Mouse (Mus musculus) spleen, postnatal 36 days (tissue): Measurements from ENCODE around the gene Hoxb5.

Experiments
- DNase-seq, 2 experiments: peaks; one replicate each; pipeline ENCODE4 v3.0.0; 2022; ENCODE audit warnings: low spot score in 2 of 2, mixed read lengths in 1 of 2

Hoxb5 gene

DNA sequence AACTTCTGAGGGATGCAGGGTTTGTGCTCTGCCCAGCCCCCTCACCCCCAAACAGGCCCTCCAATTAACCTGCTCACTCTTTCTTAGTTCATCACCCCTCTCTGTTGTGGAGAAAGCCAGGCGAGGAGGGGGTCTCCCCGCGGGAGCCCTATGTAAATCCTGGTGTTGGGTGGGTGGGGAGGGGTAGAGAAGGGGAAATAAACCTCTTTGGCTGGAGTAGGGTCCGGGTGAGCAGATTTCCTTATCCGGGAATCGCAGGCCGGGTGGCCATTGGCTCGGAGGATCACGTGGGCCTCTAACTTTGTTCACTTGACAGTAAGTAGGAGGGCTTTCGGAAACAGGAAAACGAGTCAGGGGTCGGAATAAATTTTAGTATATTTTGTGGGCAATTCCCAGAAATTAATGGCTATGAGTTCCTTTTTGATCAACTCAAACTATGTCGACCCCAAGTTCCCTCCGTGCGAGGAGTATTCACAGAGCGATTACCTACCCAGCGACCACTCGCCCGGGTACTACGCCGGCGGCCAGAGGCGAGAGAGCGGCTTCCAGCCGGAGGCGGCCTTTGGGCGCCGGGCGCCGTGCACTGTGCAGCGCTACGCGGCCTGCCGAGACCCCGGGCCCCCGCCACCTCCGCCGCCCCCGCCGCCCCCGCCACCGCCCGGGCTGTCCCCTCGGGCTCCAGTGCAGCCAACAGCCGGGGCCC lies 15.4 kb downstream of the Hoxb5 start:
- peak; percentile 73 to 76 for DNase-seq

DNA sequence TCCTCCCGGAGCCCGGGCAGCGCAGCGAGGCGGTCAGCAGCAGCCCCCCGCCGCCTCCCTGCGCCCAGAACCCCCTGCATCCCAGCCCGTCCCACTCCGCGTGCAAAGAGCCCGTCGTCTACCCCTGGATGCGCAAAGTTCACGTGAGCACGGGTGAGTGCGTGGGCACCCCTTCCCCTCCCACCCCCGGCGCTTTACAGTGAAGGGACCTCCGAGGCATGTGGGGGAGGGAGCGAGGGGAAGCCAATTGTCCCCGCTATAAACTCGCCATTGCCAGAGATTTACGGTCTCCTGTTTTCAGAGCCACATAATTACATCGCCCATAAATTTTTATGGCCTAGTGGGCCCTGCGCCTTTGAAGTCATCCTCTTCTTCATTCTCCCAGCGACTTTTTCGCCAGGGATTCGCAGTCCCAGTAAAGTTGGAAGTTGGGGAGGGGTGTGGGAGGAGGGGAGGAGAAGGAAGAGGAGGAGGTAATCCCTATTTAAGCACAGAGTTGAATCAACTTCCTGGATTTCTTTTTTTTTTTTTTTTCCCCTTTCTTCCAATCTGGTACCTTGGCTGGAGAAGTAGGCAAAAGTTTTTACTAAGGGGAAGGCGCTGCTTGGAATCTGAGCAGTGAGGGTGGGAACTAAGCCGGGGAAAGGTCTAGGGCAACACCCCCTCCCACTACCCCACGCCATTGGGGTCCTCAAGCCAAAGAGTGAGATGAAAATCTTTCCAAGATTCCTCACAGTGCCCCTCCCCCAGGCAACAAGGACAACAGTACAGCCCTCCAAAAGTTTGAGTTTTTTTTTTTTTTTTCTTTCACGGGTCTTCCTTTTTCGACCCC lies 16.2 kb downstream of the Hoxb5 start:
- no peak for DNase-seq

DNA sequence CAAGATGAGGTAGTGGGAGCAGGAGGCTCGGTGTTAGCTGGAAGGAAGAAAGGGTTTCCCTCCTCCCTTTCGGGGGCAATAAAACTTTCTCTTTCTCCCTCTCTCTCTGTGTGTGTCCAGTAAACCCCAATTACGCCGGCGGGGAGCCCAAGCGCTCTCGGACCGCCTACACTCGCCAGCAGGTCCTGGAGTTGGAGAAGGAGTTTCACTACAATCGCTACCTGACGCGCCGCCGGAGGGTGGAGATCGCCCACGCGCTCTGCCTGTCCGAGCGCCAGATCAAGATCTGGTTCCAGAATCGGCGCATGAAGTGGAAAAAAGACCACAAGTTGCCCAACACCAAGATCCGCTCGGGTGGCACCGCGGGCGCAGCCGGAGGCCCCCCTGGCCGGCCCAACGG lies 16.8 kb downstream of the Hoxb5 start:
- no peak for DNase-seq

DNA sequence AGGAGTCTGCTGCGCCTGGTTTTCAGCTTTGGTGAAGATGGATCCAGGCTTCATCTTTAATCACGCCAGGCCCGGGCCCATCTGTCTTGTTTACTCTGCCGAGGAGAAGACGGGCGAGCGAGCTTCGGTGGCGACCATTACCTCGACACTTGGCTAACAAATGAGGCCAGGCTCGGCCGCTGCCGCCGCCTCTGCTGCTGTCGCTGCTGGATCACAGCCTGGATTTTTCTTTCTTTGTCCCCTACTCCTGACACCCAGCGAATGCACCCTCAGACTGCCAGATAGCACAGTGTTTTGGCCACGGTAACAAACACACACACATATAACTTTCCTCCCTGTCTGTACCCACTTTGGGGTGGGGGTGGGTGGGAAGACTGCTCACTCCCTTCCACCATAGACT lies 17.6 kb downstream of the Hoxb5 start:
- DNase-seq: no peak

DNA sequence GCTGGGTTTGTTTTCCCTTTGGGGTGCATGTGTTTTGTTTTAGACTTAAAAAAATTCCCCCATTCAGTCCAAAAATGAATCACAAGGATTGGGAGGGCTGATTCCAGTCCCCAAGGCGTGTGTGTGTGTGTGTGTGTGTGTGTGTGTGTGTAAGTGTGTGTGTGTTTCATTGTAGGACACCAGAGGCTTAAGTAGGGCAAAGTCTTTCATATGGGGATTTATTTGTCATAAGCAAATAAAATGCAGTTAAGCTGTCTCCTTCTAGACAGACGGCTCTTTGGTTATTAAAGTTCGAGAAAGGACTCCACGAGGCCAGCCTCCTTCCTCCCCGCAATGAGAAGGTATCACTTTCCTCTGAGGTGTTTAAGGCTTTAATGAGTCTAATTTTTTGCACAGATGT lies 18.7 kb downstream of the Hoxb5 start:
- DNase-seq: no peak

DNA sequence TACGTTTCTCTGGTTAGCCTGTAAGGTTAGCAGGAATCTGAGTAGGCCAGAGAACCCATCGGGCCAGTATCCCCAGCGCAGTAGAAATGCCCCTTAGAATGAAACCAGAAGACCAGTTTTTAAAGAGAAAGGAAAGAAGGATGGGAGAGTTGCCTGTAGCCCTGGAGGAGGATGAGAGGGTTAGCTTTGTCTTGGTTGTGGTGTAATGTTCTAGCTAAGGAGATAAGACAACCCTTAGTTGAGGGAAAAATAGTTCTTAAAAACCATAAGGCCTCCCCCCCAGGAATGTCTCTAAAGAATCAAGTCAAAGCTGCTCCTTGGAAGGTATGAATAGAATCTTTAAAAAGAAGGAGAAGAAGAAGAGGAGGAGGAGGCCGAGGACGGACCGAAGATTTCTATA lies 19.6 kb downstream of the Hoxb5 start:
- no peak for DNase-seq

DNA sequence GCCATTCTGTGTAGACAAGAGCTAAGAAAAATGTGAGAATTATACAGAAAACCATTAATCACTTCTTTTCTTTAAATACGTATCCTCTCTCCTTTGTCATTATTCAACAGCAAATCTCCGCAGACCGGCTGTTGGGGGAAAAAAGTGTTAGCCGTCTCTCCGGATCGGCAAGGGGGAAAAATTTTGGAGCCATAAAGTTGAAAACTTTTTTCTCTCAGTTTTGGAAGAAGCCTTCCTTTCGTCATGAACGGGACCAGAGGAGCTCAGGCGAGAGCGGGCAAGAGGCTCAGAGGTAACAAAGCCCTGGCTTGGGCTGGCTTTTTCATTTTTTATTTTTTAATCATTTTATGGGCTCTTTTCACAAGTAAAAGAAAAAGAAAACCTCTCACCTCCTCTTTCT lies 20.0 kb downstream of the Hoxb5 start, which contains the start of gene Hoxb3:
Gene Hoxb3 (plus strand): TSS at position 173 of the 400 bp plus-strand sequence.
- DNase-seq: no peak

DNA sequence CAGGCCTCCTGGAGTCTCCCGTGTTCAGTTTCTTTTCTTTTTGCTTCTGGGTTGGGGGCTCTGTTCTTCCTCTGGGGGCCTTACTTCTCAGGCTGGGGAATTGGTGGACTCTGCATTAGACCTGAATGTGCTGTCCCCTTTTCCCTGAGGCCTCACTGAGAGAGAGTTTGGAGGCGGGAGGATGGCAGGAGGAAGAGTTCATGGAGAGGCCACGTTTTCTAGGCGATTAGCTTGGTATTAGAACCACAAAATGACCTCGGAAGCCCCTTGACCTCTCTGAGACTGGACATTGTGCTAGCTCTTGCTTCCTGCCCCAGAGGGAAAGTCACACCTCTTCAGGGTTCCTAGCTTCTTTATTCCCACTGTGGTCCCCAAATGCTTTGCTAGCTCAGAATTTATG lies 21.0 kb downstream of the Hoxb5 start:
- DNase-seq: no peak

DNA sequence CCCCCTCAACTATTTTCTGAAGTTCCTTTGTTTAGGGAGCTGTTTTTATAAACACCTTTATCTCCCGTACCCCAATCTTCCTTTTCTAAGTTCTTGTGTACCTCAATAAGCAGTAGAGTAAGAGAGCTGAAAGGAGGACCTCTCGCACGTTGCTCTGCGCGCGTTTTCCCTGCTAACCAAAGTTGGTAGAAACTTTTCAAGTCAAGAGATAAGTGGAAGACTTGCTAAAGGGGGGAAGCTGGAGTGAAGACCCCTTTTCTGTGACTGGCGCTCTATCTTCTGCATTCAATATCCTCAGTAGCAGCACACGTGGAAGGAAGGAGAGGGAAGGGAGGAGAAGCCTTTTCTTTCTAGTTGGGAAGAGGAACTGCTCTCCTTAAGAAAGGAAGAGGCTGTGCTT lies 21.8 kb downstream of the Hoxb5 start:
- DNase-seq: no peak

DNA sequence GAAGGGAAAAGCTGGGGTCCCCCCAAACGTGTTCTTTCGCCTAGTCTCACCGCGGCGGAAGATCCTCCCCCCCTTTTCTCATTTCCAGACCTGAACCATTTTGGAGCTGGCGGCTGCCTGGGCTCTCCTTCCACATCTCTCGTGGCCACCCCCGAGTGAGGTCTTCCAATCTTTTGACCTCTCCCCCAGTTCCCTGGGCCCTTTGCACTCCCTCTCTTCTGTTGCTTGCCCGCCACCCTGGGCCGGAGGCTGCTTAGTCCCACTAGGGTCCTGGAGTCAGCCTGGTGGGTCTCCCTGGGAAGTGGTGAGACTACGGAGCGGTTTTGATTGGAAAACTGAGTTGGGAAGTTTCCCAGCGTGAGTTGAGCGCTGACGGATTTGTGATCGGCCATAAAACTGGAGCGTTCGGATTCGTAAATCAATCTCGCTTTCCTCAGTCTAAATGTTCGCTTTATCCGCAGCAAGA lies 22.6 kb downstream of the Hoxb5 start:
- no peak for DNase-seq

DNA sequence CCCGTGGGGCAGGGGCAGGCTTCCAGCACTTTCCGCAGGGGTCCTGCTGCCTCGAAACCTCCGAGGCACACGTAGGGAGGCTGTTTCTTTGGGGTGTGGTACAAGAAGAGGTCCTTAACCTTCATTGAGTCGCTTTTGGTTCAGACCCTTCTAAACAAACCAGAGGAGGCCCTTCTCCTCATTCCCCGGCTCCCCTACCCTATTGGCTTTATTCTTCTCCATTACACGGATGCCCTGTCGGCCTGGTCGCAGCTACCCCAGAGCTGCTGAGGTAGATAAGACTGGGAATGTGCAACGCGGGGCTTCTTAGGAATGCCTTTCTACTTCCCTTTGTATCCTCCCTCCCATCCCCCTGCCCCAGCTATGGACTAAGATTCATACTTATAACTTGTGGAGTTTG lies 23.6 kb downstream of the Hoxb5 start:
- DNase-seq: no peak

DNA sequence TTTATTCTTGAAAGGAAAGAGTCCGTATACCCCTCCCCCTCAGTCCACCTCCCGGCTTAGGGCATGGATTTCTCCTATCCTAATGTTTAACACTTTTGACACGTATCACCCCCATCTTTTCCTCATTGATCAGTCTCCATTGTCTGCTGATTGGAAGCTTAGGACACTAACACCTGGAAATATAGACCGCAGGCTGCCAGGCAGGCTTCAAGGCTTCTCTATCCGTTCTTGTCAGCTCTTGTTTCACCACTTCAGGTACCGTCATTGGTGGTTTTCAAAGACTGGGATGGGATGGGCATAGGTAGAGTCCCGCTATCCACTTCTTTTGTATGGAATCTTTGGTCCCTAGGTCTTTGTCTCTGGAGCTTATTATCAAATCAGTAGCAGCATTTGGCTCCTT lies 24.0 kb downstream of the Hoxb5 start:
- DNase-seq: no peak

DNA sequence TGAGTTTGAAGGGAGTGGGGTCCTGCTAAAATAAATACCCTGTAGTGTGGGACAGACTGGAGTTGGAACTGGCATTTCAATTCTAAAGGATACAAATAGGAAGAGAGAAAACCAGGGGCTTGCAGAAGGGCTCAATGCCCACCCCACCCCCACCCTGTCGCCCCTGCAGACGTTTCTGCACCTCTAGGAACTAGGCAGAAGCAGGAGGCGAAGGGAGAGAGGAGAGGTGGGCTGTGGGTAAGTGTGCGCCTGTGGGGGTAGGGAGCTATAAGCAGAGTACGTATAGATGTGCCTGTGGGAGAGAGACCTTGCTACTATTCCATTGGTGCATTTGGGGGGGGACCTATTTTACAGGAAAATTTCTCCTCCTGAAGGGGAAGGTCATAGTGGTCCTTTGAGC lies 24.6 kb downstream of the Hoxb5 start:
- no peak for DNase-seq

DNA sequence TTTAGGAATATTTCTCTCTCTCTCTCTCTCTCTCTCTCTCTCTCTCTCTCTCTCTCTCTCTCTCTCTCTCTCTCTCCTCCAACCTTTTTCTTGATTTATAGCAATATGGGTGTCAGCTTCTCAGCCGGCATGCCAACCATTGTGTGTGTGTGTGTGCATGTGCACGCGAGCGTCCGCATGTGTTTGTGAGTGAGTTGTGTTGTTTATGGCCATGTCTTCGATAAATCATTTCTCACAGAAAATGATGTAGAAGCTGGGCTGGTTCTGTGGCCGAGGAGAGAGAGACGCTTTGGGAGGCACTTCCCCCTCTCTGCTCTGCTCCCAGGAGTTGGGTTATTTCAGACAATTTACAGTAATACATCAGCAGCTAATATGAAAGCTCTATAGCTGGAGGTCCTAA lies 25.5 kb downstream of the Hoxb5 start:
- no peak for DNase-seq

DNA sequence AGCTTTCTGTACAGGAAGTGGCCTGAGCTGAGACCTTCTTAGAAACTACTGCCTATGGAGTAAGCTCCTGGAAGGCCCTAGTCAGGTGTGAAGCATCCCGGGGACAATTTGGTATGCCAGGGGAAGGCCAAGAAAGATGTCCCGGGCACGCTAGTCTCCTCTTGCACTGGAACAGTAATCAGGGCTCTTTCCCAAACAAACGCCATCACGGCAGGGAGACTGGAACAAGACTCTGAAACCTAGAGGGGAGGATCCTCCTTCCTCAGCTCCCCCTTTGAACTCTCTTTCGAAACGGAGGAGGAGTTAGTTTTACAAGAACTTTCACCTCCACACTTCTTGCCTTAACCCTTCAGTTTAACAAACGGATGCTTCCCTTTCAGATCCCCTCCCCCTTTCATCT lies 29.0 kb downstream of the Hoxb5 start:
- no peak for DNase-seq

DNA sequence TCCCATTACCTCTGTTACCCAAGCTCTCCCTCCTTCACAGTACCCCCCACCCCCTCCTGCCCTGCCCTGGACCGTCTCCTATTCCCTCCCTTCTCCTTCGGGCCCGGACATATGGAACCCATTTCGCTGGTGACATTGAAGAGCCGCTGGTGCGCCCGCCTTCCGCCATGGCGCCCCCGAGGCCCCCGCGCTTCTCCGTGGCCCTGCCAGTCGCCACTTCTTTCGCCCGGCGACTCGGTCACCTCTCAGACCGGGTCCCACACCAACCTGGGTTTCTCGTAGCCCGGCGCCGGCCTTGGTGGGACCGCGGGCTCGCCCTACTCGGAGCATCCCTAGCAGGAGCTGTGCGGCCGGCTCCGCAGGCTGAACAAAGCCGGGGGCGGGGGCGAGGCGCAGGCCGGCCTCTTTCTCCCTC lies 29.5 kb downstream of the Hoxb5 start:
- no peak for DNase-seq

DNA sequence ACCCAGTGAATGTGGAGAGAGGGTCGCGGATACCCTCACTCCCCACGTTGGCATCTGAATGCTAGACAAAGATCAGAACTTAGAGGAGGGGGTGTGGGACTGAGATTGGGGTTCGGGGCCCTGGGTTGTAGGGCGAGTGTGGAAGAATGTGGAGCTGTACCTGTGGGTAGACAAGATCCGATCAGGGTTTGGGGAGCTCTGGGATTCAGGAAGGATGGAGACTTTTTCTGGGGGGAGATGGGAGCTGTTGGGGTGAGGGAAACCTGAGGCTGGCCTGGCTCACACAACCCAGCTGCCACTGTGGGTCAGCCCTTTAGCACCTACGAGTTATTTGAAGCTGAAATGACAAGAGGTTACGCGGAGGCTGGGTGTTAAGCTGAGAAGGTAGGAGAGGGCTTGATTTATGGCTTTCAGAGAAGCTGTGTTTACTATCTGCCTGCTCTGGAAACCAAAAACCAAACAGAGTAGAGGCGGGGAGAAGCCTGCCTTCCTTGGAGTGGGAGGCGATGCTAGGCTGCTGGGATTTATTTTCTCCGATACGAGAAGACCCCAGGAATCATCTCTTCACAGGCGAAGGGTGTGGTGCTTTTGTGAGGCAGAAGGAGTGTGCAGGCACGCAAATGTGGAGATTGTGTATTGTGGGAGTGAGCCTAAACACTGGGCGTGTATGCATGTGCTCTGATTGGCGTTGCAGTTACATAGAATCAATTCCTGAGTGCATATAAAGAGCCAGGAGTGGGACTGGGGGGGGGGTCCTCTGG lies 30.3 kb downstream of the Hoxb5 start:
- no peak for DNase-seq

DNA sequence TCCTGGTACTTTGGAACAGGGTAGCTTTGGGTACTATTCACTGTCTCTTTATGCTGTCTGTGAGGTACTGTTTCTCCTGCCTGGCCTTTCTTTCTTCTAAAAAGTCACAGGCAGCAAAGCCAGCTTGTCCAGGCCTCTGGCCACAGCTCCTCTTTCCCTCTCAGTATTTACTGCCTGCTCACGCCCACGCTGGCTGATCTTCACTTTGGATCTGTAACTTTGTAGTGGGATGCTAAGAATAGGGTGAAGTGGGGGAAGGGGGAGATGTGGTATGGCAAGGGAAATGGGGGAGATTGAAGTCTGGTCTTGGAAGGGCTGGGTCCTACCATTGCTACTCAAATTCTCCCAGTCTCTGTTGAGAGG lies 30.8 kb downstream of the Hoxb5 start:
- DNase-seq: no peak

DNA sequence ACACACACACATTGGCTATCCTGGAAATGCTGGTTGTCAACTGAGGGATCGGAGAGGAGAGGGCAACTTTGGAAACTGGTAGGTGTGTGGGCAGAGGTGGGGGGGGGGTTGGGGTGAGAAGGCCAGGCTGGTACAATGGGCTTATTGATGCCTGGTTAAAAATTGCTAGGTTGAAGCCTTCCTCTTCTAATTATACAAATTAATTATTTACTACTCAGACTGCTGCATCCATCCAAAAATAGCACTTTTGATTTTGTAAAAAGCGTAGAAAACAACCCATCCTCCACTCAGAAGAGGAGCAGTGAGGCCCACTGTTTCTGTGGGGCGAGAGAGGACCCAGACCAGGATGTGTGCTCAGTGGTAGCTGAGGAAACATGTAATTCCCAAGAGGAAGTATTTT lies 31.9 kb downstream of the Hoxb5 start:
- no peak for DNase-seq

DNA sequence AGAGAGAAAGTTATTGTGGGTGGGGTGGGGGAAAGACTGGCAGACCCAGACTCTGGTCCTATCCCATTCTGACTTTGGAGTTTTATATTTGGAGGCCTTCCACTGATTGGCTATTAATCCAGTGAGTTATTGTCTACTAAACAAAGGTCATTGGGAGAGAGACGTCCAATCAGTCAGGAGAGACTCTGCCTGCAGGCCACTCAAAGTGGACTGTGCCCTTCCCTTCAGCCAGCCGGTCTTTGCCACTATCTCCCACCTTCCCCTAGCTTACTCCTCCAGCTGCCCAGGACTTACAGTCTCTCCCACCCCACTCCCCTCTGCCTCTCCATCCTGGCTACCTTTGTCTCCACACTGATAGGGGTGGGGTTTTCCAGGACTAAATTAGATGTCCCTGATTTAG lies 33.5 kb downstream of the Hoxb5 start:
- DNase-seq: no peak

DNA sequence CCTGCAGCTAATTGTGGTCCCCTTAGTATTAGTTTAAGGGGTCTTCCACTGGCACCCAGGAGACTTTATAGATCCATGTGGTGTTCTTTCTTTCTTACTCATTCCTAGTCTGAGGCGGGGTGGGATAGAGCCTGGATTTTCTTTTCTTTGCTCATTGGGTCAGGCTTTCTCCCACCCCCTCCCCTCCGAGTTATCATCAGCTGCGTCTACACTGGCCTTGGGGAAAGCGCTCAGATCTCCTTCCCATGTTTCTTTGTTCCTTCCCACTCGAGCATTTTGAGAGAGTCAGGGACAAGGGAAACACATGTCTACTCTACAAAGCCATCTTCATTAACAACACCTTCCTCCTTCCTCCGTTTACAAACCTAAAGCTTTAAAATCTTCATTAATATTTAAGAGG lies 33.9 kb downstream of the Hoxb5 start:
- no peak for DNase-seq
